Mouse (Mus musculus) kidney, postnatal 4 days (tissue): ENCODE measurements around the gene Ogdhl.

Experiments
- DNase-seq, 2 experiments: peaks; one replicate each; pipeline ENCODE4 v3.0.0; 2021; ENCODE audit warnings: mixed read lengths in 2 of 2

Ogdhl gene

GRCm38 (mm10) chr14:32380099-32380480 is 58.3 kb downstream of the Ogdhl start:
- no peak for DNase-seq

DNA sequence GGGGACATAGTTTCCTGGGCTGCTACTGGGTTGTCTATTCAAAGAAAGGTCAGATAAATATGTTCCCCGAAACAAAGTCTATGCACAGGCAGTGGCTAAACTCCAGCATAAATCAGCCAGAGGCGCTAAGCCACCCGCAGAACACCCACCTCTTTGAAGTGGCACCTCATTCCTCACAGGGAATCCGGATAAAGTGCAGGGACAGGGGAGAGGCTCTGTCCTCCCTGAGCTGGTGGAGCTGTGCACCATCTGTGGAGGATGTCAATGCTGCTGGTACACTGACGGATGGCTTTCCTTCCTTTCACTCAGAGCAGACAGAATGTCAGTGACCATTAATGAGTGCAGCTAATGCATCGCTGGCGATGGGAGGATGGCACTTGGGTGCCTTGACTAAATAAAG is 59.2 kb downstream of the Ogdhl start:
- DNase-seq = no peak

- peak; percentile 10 to 24 for DNase-seq
Observed at GRCm38 (mm10) chr14:32381619-32382018, 59.8 kb downstream of the Ogdhl start.

GRCm38 (mm10) chr14:32388196-32388595 is 66.4 kb downstream of the Ogdhl start, which contains the start of gene 1700024G13Rik:
Gene 1700024G13Rik (minus strand): TSS chr14:32388391.
- DNase-seq = peak; percentile 86 to 89
